Mouse (Mus musculus): ENCODE measurements at regions not wholly inside any gene's neighbourhood (a gene's known extent, or its start where the extent isn't known, plus 50 kb on each side); places are given as distances from the start of the nearest gene placed in this dataset.

- no peaks in the 10 kb centered on the region for H3K9me3 ChIP-seq (ENCODE audit: control insufficient read depth, insufficient read depth, low read depth, low read length)
- H3K9ac ChIP-seq (ENCODE audit: insufficient read depth, low read depth, low read length, poor library complexity, severe bottlenecking): no peak overlapping the region
- no peaks in the 10 kb centered on the region for H3K4me1 ChIP-seq (ENCODE audit: control insufficient read depth in 2 of 2, insufficient read depth in 2 of 2, low read length in 2 of 2, poor library complexity in 1 of 2)
- H3K4me3 ChIP-seq (ENCODE audit: insufficient read depth in 1 of 2, low read depth in 1 of 2, low read length in 2 of 2, poor library complexity in 1 of 2, severe bottlenecking in 1 of 2): no peak overlapping the region
- DNase-seq (ENCODE audit: low read depth, low spot score): no peak
- TF ChIP-seq ZC3H11A (IDR thresholded peaks at IDR 0.05; ENCODE audit: borderline replicate concordance, low read depth, low read length): no peak
- no peak for TF ChIP-seq MAFK (IDR thresholded peaks at IDR 0.05; ENCODE audit: insufficient read depth, low read depth, low read length)
- in situ Hi-C loops (cut with MboI; ENCODE audit: low sequenced_read_pairs in 2 of 2, unreplicated experiment in 2 of 2): no loop called here
- no peaks in the 10 kb centered on the region for H3K36me3 ChIP-seq (ENCODE audit: control insufficient read depth, insufficient read depth, low read length, poor library complexity, severe bottlenecking)
- no peak overlapping the region for H3K27ac ChIP-seq (ENCODE audit: insufficient read depth, low read depth, low read length, poor library complexity, severe bottlenecking)
These were observed 530.1 kb downstream of the Ipo11 start for GRCm38 (mm10) chr13:106406608-106407038.

GRCm38 (mm10) chr13:106392642-106393041 is 544.1 kb downstream of the Ipo11 start:
- Histone ChIP-seq H3K9ac (ENCODE audit: insufficient read depth, low read depth, low read length, poor library complexity, severe bottlenecking) (no peak overlapping the region), H3K4me3 (ENCODE audit: insufficient read depth in 1 of 2, low read depth in 1 of 2, low read length in 2 of 2, poor library complexity in 1 of 2, severe bottlenecking in 1 of 2) (no peak overlapping the region), H3K27ac (ENCODE audit: insufficient read depth, low read depth, low read length, poor library complexity, severe bottlenecking) (no peak overlapping the region), H3K4me1 (ENCODE audit: control insufficient read depth in 2 of 2, insufficient read depth in 2 of 2, low read length in 2 of 2, poor library complexity in 1 of 2) (no peaks in the 10 kb centered on the region), H3K9me3 (ENCODE audit: control insufficient read depth, insufficient read depth, low read depth, low read length) (no peaks in the 10 kb centered on the region), H3K36me3 (ENCODE audit: control insufficient read depth, insufficient read depth, low read length, poor library complexity, severe bottlenecking) (no peaks in the 10 kb centered on the region)
- in situ Hi-C loops (cut with MboI; ENCODE audit: low sequenced_read_pairs in 2 of 2, unreplicated experiment in 2 of 2): no loop called here
- DNase-seq (ENCODE audit: low read depth, low spot score): no peak
- no peak for TF ChIP-seq HCFC1 (IDR thresholded peaks at IDR 0.05; ENCODE audit: borderline replicate concordance, insufficient read depth, low read length)
- no peak for TF ChIP-seq MAFK (IDR thresholded peaks at IDR 0.05; ENCODE audit: insufficient read depth, low read depth, low read length)
- no peak for TF ChIP-seq ZC3H11A (IDR thresholded peaks at IDR 0.05; ENCODE audit: borderline replicate concordance, low read depth, low read length)

GRCm38 (mm10) chr13:106388634-106389033 is 548.1 kb downstream of the Ipo11 start:
- Histone ChIP-seq H3K27ac (ENCODE audit: insufficient read depth, low read depth, low read length, poor library complexity, severe bottlenecking) (no peak overlapping the region), H3K9ac (ENCODE audit: insufficient read depth, low read depth, low read length, poor library complexity, severe bottlenecking) (no peak overlapping the region), H3K4me3 (ENCODE audit: insufficient read depth in 1 of 2, low read depth in 1 of 2, low read length in 2 of 2, poor library complexity in 1 of 2, severe bottlenecking in 1 of 2) (no peak overlapping the region), H3K36me3 (ENCODE audit: control insufficient read depth, insufficient read depth, low read length, poor library complexity, severe bottlenecking) (no peaks in the 10 kb centered on the region), H3K9me3 (ENCODE audit: control insufficient read depth, insufficient read depth, low read depth, low read length) (no peaks in the 10 kb centered on the region), H3K4me1 (ENCODE audit: control insufficient read depth in 2 of 2, insufficient read depth in 2 of 2, low read length in 2 of 2, poor library complexity in 1 of 2) (no peaks in the 10 kb centered on the region)
- DNase-seq (ENCODE audit: low read depth, low spot score): no peak
- TF ChIP-seq HCFC1 (IDR thresholded peaks at IDR 0.05; ENCODE audit: borderline replicate concordance, insufficient read depth, low read length) (no peak), MAFK (IDR thresholded peaks at IDR 0.05; ENCODE audit: insufficient read depth, low read depth, low read length) (no peak), CHD2 (IDR thresholded peaks at IDR 0.05; ENCODE audit: low read depth, low read length) (no peak), ZC3H11A (IDR thresholded peaks at IDR 0.05; ENCODE audit: borderline replicate concordance, low read depth, low read length) (no peak), ZNF384 (IDR thresholded peaks at IDR 0.05; ENCODE audit: low read depth, low read length) (no peak)
- in situ Hi-C loops (cut with MboI; ENCODE audit: low sequenced_read_pairs in 2 of 2, unreplicated experiment in 2 of 2): no loop called here

GRCm38 (mm10) chr13:106367589-106367988 is 569.2 kb downstream of the Ipo11 start:
- no peaks in the 10 kb centered on the region for H3K36me3 ChIP-seq (ENCODE audit: control insufficient read depth, insufficient read depth, low read length, poor library complexity, severe bottlenecking)
- H3K9ac ChIP-seq (ENCODE audit: insufficient read depth, low read depth, low read length, poor library complexity, severe bottlenecking): no peak overlapping the region
- no peaks in the 10 kb centered on the region for H3K4me1 ChIP-seq (ENCODE audit: control insufficient read depth in 2 of 2, insufficient read depth in 2 of 2, low read length in 2 of 2, poor library complexity in 1 of 2)
- no peaks in the 10 kb centered on the region for H3K9me3 ChIP-seq (ENCODE audit: control insufficient read depth, insufficient read depth, low read depth, low read length)
- no peak for DNase-seq (ENCODE audit: low read depth, low spot score)
- TF ChIP-seq ZC3H11A (IDR thresholded peaks at IDR 0.05; ENCODE audit: borderline replicate concordance, low read depth, low read length): no peak
- TF ChIP-seq CHD2 (IDR thresholded peaks at IDR 0.05; ENCODE audit: low read depth, low read length): no peak
- no peak for TF ChIP-seq HCFC1 (IDR thresholded peaks at IDR 0.05; ENCODE audit: borderline replicate concordance, insufficient read depth, low read length)
- TF ChIP-seq MAFK (IDR thresholded peaks at IDR 0.05; ENCODE audit: insufficient read depth, low read depth, low read length): no peak
- no peak for TF ChIP-seq ZNF384 (IDR thresholded peaks at IDR 0.05; ENCODE audit: low read depth, low read length)
- in situ Hi-C loops (cut with MboI; ENCODE audit: low sequenced_read_pairs in 2 of 2, unreplicated experiment in 2 of 2): no loop called here
- no peak overlapping the region for H3K27ac ChIP-seq (ENCODE audit: insufficient read depth, low read depth, low read length, poor library complexity, severe bottlenecking)
- H3K4me3 ChIP-seq (ENCODE audit: insufficient read depth in 1 of 2, low read depth in 1 of 2, low read length in 2 of 2, poor library complexity in 1 of 2, severe bottlenecking in 1 of 2): no peak overlapping the region

- no peaks in the 10 kb centered on the region for H3K9me3 ChIP-seq (ENCODE audit: control insufficient read depth, insufficient read depth, low read depth, low read length)
- H3K4me3 ChIP-seq (ENCODE audit: insufficient read depth in 1 of 2, low read depth in 1 of 2, low read length in 2 of 2, poor library complexity in 1 of 2, severe bottlenecking in 1 of 2): no peak overlapping the region
- TF ChIP-seq ZNF384 (IDR thresholded peaks at IDR 0.05; ENCODE audit: low read depth, low read length) (no peak), MAFK (IDR thresholded peaks at IDR 0.05; ENCODE audit: insufficient read depth, low read depth, low read length) (no peak), CHD2 (IDR thresholded peaks at IDR 0.05; ENCODE audit: low read depth, low read length) (no peak), ZC3H11A (IDR thresholded peaks at IDR 0.05; ENCODE audit: borderline replicate concordance, low read depth, low read length) (no peak), HCFC1 (IDR thresholded peaks at IDR 0.05; ENCODE audit: borderline replicate concordance, insufficient read depth, low read length) (no peak)
- H3K9ac ChIP-seq (ENCODE audit: insufficient read depth, low read depth, low read length, poor library complexity, severe bottlenecking): no peak overlapping the region
- no peaks in the 10 kb centered on the region for H3K36me3 ChIP-seq (ENCODE audit: control insufficient read depth, insufficient read depth, low read length, poor library complexity, severe bottlenecking)
- in situ Hi-C loops (cut with MboI; ENCODE audit: low sequenced_read_pairs in 2 of 2, unreplicated experiment in 2 of 2): no loop called here
- no peak overlapping the region for H3K27ac ChIP-seq (ENCODE audit: insufficient read depth, low read depth, low read length, poor library complexity, severe bottlenecking)
- no peak for DNase-seq (ENCODE audit: low read depth, low spot score)
- H3K4me1 ChIP-seq (ENCODE audit: control insufficient read depth in 2 of 2, insufficient read depth in 2 of 2, low read length in 2 of 2, poor library complexity in 1 of 2): no peaks in the 10 kb centered on the region
These were observed 583.9 kb downstream of the Ipo11 start for GRCm38 (mm10) chr13:106352614-106353409.

All from ES-E14 (cell line).